Mouse (Mus musculus): ENCODE measurements around the gene Smg5.
A peak's percentile ranks its signal among the peaks of the same experiment; 100 is the strongest.
"Not testable (repeated sequence)": the region's sequence is repeated elsewhere in the genome, so short reads cannot be mapped to it uniquely, and the experiment has no call there.

Gene Smg5

DNA sequence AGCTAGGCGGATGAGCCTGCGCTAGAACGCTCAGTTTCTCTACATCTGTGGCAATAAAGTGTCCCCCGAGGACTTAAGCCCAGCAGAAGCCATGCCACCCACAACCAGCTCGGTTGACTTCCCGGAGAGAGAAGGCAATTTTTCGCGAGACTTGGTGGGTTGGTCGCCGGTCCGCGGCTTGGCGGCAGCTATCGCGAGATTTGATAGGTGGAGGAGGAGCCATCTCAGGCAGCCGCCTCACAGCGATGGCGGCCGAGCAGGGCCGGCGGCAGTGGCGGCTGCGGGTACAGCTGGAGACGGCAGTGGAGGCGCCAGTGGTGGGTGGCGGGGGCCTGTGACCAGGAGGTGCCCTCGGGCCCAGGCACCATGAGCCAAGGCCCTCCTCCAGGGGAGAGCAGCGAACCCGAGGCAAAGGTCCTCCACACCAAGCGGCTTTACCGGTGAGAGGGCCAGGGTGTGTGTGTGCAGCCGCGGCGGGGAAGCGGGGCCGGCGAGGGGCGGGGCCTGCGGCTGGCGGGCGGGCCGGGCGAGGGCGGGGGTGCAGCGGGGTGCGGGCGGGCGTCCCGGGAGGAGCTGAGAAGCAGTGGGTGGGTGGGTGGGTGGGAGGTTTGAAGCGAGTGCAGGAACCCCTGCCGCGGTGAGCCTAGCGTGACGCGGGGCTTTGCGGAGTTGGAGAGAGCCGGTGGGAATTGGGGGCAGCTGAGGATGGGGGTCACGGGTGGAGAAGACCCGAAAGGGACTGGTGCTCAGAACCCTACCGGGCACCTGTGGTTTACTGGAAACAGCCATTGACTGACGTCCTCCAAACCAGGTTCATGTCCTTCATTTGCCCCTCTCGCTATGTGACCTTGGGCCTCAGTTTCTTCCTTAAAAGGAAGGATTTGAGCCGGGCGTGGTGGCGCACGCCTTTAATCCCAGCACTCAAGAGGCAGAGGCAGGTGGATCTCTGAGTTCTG, at the start of gene Smg5, which contains the start of gene Tmem79:
Gene Smg5, plus strand, starts transcription at position 203 of the 956 bp plus-strand sequence.
Gene Tmem79, minus strand, starts transcription at position 91 of the 956 bp plus-strand sequence.
- DNase-seq = peak; percentile 95

DNA sequence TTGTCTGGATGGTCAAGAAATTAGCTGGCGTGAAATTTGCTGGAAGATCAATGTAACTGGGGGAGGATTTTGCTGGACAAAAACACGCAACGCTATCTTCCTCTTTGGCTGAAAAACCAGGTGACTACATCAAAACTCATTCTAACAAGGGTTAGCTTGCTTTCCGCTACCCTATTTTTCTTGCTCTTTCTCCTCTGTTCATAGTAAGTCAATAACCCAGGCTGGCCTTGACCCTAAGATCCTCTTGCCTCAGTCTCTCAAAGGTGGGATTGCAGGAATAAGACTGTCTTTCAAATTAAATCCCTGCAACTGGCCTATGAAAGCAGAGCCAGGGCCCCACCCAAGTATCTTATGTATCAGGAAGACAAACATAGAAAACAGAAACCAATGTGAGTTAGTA, 49.0 kb upstream of the Smg5 start, which contains the start of gene Gm38392:
Gene Gm38392, minus strand, starts transcription at position 101 of the 400 bp plus-strand sequence.
- no peak for DNase-seq

GRCm38 (mm10) chr3:88288133-88288713, 47.8 kb upstream of the Smg5 start:
- not testable (repeated sequence) for DNase-seq

DNA sequence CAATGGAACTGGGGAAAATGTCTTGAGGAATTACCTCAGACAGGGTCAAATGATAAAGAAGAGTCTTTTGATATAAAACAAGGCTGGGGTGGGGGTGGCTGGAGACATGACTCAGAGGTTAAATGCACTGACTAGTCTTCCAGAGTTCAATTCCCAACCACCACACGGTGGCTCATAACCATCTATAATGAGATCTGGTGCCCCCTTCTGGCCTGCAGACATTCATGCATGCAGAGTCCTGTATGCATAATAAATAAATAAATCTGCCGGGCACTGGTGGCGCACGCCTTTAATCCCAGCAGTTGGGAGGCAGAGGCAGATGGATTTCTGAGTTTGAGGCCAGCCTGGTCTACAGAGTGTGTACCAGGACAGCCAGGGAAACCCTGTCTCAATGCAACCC, 44.1 kb upstream of the Smg5 start:
- peak; percentile 28 for DNase-seq

GRCm38 (mm10) chr3:88295272-88295671, 40.8 kb upstream of the Smg5 start:
- peak; percentile 31 for DNase-seq

- no peak for DNase-seq
These were observed 39.9 kb upstream of the Smg5 start for GRCm38 (mm10) chr3:88296110-88296560.

DNA sequence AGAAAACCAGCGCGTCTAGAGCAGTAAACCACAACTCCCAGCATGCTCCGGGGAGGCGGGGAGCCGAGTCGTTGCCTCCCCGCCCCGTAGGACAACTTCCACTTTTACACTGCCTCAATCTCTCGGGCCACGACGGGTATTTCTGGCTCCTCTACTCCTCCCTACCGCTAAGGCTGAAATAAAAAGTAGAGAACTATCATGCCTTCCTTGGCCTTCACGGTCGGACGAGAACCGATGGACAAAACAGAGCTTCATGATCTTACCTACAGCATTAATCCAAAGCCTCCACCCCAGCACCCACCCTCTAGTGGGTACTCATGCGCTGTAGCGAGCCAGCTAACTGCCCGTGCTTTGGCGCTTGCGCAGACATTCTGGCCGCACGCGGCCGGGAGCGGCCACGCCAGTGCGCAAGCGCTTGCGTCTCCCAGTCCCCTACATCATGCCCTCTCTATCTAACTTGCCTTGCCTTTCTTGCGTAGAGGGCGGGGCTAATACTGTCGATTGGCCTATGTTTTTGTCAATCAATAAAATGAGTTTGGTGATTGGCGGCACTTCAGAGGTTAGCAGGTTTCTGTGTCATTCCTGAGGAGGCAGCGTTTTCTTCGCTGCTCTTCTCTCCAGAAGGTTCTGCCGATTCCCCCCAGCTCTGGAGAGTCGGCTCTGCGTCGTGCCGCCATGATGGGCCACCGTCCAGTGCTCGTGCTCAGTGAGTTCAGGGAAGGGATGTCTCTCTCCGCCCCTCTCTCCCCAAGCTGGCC, 39.3 kb upstream of the Smg5 start, which contains the start of the genes Tsacc and Cct3:
Gene Tsacc, minus strand, starts transcription at position 439 of the 758 bp plus-strand sequence.
Gene Cct3, plus strand, starts transcription at position 556 of the 758 bp plus-strand sequence.
- peak; percentile 100 for DNase-seq

GRCm38 (mm10) chr3:88297321-88297851, 38.7 kb upstream of the Smg5 start:
- DNase-seq = no peak

DNA sequence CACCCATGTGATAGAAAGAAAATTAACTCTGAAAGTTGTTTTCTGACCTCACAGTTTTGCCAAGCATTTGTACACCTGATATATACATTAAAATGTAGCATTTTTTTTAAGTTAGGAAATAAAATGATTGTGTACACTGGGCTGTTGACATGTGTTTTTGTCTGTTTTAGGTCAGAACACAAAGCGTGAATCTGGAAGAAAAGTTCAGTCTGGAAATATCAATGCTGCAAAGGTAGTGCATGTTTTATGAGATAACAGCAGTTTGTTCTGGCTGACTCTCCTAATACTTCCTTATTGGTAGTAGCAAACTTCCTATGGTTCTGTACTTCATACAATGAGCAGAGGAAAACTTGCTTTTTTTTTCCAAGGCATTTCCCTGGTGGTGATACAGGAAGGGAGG, 36.9 kb upstream of the Smg5 start:
- DNase-seq = no peak

GRCm38 (mm10) chr3:88324951-88325405, 11.1 kb upstream of the Smg5 start, which contains the start of gene Glmp:
Gene Glmp, plus strand, starts transcription at chr3:88325023.
- DNase-seq = peak; percentile 72

DNA sequence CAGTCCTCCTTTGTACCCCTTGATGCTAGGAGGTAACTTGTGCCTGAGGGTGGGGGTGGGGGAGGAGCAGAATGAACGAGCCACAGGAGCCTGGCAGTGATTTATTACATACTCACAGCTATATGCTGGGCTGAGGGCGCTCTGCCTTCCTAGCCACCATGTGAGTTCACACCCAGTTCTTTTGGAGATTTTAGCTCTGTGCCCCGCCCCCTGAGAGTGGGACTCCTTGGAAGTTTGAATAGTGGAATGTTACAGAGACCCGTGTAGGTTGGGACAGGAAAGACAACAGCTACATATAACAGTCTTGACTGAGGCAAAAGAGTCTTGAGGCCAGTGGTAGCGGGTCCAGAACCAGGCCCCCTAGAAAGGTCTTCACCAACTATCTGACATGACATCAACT, 7.1 kb upstream of the Smg5 start:
- DNase-seq = no peak

- DNase-seq = peak; percentile 61
These were observed 4.8 kb upstream of the Smg5 start for GRCm38 (mm10) chr3:88331282-88331681.

DNA sequence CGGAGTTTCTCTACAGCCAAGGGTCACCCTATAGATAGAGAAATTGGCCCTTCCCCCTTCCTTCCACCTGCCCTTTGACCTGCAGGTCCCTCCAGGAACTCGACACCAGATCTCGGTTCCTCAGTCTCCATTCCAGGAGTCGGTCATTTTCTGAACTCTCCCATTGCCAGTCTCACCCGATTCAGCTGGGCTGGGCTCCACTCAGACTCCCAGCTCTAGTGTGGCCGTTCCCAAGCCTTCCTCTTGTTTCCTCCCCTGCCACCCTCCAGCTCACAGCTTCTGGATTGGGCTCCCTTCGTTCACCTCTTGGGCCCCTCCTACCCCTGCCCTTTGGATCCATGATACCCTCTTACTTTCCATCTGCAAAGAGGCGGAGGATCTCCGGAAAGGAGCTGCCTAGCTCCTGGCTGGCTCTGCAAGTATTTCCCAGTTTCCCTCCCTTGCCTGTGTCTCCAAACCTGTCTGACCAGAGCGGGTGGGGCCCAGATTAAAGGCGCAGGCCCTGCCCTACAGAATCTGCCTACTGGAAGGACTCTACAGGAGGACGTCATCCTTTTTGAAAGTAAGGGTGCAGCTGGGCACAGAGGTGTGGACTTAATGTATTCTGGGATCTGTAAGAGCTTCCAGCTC, 1.9 kb upstream of the Smg5 start:
- DNase-seq = no peak

- DNase-seq = no peak
These were observed 1.1 kb upstream of the Smg5 start for GRCm38 (mm10) chr3:88334902-88335435.

DNA sequence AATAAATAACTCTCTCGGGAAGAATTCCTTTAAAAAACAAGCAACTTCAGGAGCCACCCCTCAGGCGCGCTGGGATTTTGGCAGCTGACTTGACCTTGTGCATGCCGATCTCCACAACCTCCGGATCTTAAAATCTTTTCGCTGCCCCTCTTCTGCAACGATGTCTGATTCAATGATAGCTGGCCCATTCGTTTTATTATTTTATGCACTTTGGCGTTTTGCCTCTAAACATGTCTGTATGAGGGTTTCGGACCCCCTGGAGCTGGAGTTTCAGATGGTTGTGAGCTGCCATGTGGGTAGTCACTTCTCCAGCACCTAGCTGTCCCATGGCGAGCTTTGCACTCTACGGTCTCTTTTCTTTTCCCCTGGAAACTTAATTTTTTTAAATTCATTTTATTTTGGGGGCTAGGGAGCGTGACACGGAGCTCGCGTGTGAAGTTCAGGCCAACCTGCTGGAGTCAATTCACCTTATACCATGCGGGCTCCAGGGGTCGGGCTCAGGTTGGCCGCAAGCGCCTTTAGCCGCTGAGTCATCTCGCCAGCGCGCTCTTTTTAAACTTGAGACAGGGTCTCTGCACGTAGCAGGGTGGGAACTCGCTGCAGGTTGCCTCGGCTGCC, 515 bp upstream of the Smg5 start:
- peak; percentile 65 for DNase-seq

GRCm38 (mm10) chr3:88337367-88338020, 1.4 kb downstream of the Smg5 start:
- DNase-seq = no peak

- DNase-seq = no peak
These were observed 2.3 kb downstream of the Smg5 start for GRCm38 (mm10) chr3:88338316-88338715.

- no peak for DNase-seq
These were observed 2.9 kb downstream of the Smg5 start for GRCm38 (mm10) chr3:88339006-88339405.

DNA sequence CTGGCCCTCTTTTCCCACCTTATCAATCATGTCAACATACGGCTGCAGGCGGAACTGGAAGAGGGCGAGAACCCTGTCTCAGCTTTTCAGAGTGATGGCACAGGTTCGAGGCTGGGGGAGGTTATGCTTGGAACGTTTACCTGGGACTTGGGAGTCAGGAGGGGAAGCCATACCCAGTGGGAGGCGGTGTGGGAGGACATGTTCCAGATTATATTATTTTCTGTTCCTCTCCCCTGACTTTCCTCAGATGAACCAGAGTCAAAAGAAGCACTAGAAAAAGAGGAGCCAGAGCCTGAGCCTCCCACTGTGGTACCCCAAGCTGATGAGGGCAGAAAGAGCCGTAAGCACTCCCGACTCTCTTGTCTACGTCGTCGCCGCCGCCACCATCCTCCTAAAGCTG, 14.7 kb downstream of the Smg5 start:
- DNase-seq = no peak

DNA sequence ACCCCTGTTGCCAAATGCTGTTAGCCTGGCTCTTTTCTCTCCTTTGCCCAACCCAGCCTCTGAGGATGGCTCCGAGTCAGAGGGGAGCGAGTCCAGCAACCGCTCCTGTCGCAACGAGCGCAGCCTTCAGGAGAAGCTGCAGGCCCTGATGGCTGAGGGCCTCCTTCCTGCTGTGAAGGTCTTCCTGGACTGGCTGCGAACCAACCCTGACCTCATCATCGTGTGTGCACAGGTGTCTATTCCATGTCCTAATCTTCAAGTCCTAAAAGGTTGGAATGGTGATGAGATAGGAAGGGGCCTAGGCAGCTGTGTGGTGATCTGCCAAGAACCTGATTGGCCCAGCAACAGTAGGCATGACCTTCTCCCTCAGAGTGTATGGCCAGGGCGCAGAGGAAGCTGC, 16.8 kb downstream of the Smg5 start:
- peak; percentile 76 for DNase-seq
